Mouse (Mus musculus): ENCODE measurements around the gene Tspan2.

Gene Tspan2

GRCm38 (mm10) chr3:102735031-102735558 lies 766 bp downstream of the Tspan2 start:
- peak; percentile 20 to 31 for DNase-seq (ENCODE audit: low spot score in 2 of 2)

- no peak for DNase-seq (ENCODE audit: low spot score in 2 of 2)
Measured at GRCm38 (mm10) chr3:102735638-102736037, 1.3 kb downstream of the Tspan2 start.

GRCm38 (mm10) chr3:102736436-102736835 lies 2.1 kb downstream of the Tspan2 start:
- no peak for DNase-seq (ENCODE audit: low spot score in 2 of 2)

- no peak for DNase-seq (ENCODE audit: low spot score in 2 of 2)
Measured at GRCm38 (mm10) chr3:102737106-102737505, 2.8 kb downstream of the Tspan2 start.

GRCm38 (mm10) chr3:102738161-102738901 lies 4.0 kb downstream of the Tspan2 start:
- no peak for DNase-seq (ENCODE audit: low spot score in 2 of 2)

- DNase-seq (ENCODE audit: low spot score in 2 of 2) = no peak
Measured at GRCm38 (mm10) chr3:102738926-102739325, 4.6 kb downstream of the Tspan2 start.

- DNase-seq (ENCODE audit: low spot score in 2 of 2) = no peak
Measured at GRCm38 (mm10) chr3:102742725-102743124, 8.4 kb downstream of the Tspan2 start.

GRCm38 (mm10) chr3:102743202-102743601 lies 8.9 kb downstream of the Tspan2 start:
- DNase-seq (ENCODE audit: low spot score in 2 of 2) = no peak

- no peak for DNase-seq (ENCODE audit: low spot score in 2 of 2)
Measured at GRCm38 (mm10) chr3:102743781-102744471, 9.6 kb downstream of the Tspan2 start.

- no peak for DNase-seq (ENCODE audit: low spot score in 2 of 2)
Measured at GRCm38 (mm10) chr3:102744657-102745056, 10.3 kb downstream of the Tspan2 start.

- DNase-seq (ENCODE audit: low spot score in 2 of 2) = no peak
Measured at GRCm38 (mm10) chr3:102746174-102746573, 11.8 kb downstream of the Tspan2 start.

- DNase-seq (ENCODE audit: low spot score in 2 of 2) = no peak
Measured at GRCm38 (mm10) chr3:102748038-102748437, 13.7 kb downstream of the Tspan2 start.

GRCm38 (mm10) chr3:102748686-102749085 lies 14.4 kb downstream of the Tspan2 start:
- no peak for DNase-seq (ENCODE audit: low spot score in 2 of 2)

GRCm38 (mm10) chr3:102751136-102751535 lies 16.8 kb downstream of the Tspan2 start:
- no peak for DNase-seq (ENCODE audit: low spot score in 2 of 2)

GRCm38 (mm10) chr3:102751536-102751935 lies 17.2 kb downstream of the Tspan2 start:
- no peak for DNase-seq (ENCODE audit: low spot score in 2 of 2)

GRCm38 (mm10) chr3:102752053-102752452 lies 17.7 kb downstream of the Tspan2 start:
- DNase-seq (ENCODE audit: low spot score in 2 of 2) = no peak

- no peak for DNase-seq (ENCODE audit: low spot score in 2 of 2)
Measured at GRCm38 (mm10) chr3:102752457-102752856, 18.1 kb downstream of the Tspan2 start.

GRCm38 (mm10) chr3:102755801-102756200 lies 21.5 kb downstream of the Tspan2 start:
- no peak for DNase-seq (ENCODE audit: low spot score in 2 of 2)

- no peak for DNase-seq (ENCODE audit: low spot score in 2 of 2)
Measured at GRCm38 (mm10) chr3:102757019-102757418, 22.7 kb downstream of the Tspan2 start.

GRCm38 (mm10) chr3:102760236-102760635 lies 25.9 kb downstream of the Tspan2 start:
- no peak for DNase-seq (ENCODE audit: low spot score in 2 of 2)

GRCm38 (mm10) chr3:102762388-102762787 lies 28.1 kb downstream of the Tspan2 start:
- no peak for DNase-seq (ENCODE audit: low spot score in 2 of 2)

GRCm38 (mm10) chr3:102763713-102764400 lies 29.5 kb downstream of the Tspan2 start:
- DNase-seq (ENCODE audit: low spot score in 2 of 2) = no peak
